Mouse (Mus musculus): ENCODE measurements around the gene Rad9b. TPM values are rescaled to one million over a fixed set of nuclear protein-coding genes. Genes with fewer than 3 reads are reported as not detected.

The Rad9b gene
- polyA plus RNA-seq (2015; fragmentation: Nextera tagmentation; extraction: Ambion mirVana): 6.4 and 6.9 TPM in 2 replicates

- Histone ChIP-seq H3K4me3 (ENCODE audit: low read depth, low read length) (peak within 1 kb of the TSS; percentile 80), H3K4me1 (ENCODE audit: insufficient read depth, low read depth, low read length) (0 out of 2 replicates have a peak, but pooled peaks cover 6% of the 10 kb centered on the region), H3K27me3 (replicated peaks; ENCODE audit: insufficient read depth, low read length) (no peaks in the 10 kb centered on the region), H3K9me3 (ENCODE audit: low read length) (no peaks in the 10 kb centered on the region), H3K27ac (ENCODE audit: low read length) (peak within 1 kb of the TSS; percentile 69), H3K4me2 (replicated peaks; ENCODE audit: low read depth, low read length) (peak within 1 kb of the TSS; percentile 73), H3K36me3 (ENCODE audit: insufficient read depth, low read length) (no peaks in the 10 kb centered on the region), H3K9ac (replicated peaks; ENCODE audit: low read depth) (peak within 1 kb of the TSS; percentile 77)
- WGBS: 2% methylated on average over 48 of the region's 51 CpGs
- DNase-seq (ENCODE audit: low spot score): peak; percentile 99
- peak; percentile 78 for TF ChIP-seq EP300 (IDR thresholded peaks at IDR 0.05)
- TF ChIP-seq CTCF (IDR thresholded peaks at IDR 0.05): no peak
- peak; percentile 95 for ATAC-seq
Measured at GRCm38 (mm10) chr5:122353807-122354491, at the start of gene Rad9b, which contains the start of gene Vps29. Rad9b (minus strand) TSS chr5:122354233. Vps29 (plus strand) TSS chr5:122354369.

GRCm38 (mm10) chr5:122403362-122403761 lies 49.3 kb upstream of the Rad9b start:
- TF ChIP-seq EP300 (IDR thresholded peaks at IDR 0.05) (no peak), CTCF (IDR thresholded peaks at IDR 0.05) (no peak)
- no peak overlapping the region for H3K27ac ChIP-seq (ENCODE audit: low read length)
- H3K4me1 ChIP-seq (ENCODE audit: insufficient read depth, low read depth, low read length): no peaks in the 10 kb centered on the region
- H3K27me3 ChIP-seq (replicated peaks; ENCODE audit: insufficient read depth, low read length): no peaks in the 10 kb centered on the region
- H3K9me3 ChIP-seq (ENCODE audit: low read length): no peaks in the 10 kb centered on the region
- H3K4me2 ChIP-seq (replicated peaks; ENCODE audit: low read depth, low read length): no peak overlapping the region
- no peak for ATAC-seq
- no peak for DNase-seq (ENCODE audit: low spot score)
- 87% methylated on average over 12 of the region's 12 CpGs for WGBS
- H3K36me3 ChIP-seq (ENCODE audit: insufficient read depth, low read length): peaks cover 42% of the 10 kb centered on the region
- no peak overlapping the region for H3K4me3 ChIP-seq (ENCODE audit: low read depth, low read length)
- H3K9ac ChIP-seq (replicated peaks; ENCODE audit: low read depth): no peak overlapping the region

GRCm38 (mm10) chr5:122402772-122403171 lies 48.7 kb upstream of the Rad9b start:
- WGBS: 70% methylated on average over 5 of the region's 5 CpGs
- Histone ChIP-seq H3K4me2 (replicated peaks; ENCODE audit: low read depth, low read length) (no peak overlapping the region), H3K27ac (ENCODE audit: low read length) (no peak overlapping the region), H3K9ac (replicated peaks; ENCODE audit: low read depth) (no peak overlapping the region), H3K27me3 (replicated peaks; ENCODE audit: insufficient read depth, low read length) (no peaks in the 10 kb centered on the region), H3K4me3 (ENCODE audit: low read depth, low read length) (no peak overlapping the region), H3K9me3 (ENCODE audit: low read length) (no peaks in the 10 kb centered on the region), H3K36me3 (ENCODE audit: insufficient read depth, low read length) (peaks cover 42% of the 10 kb centered on the region), H3K4me1 (ENCODE audit: insufficient read depth, low read depth, low read length) (no peaks in the 10 kb centered on the region)
- peak; percentile 87 for DNase-seq (ENCODE audit: low spot score)
- ATAC-seq: peak; percentile 75
- TF ChIP-seq CTCF (IDR thresholded peaks at IDR 0.05) (no peak), EP300 (IDR thresholded peaks at IDR 0.05) (no peak)

GRCm38 (mm10) chr5:122402160-122402559 lies 48.1 kb upstream of the Rad9b start:
- 76% methylated on average over 13 of the region's 13 CpGs for WGBS
- Histone ChIP-seq H3K4me2 (replicated peaks; ENCODE audit: low read depth, low read length) (no peak overlapping the region), H3K27ac (ENCODE audit: low read length) (no peak overlapping the region), H3K27me3 (replicated peaks; ENCODE audit: insufficient read depth, low read length) (no peaks in the 10 kb centered on the region), H3K9me3 (ENCODE audit: low read length) (no peaks in the 10 kb centered on the region), H3K9ac (replicated peaks; ENCODE audit: low read depth) (no peak overlapping the region), H3K36me3 (ENCODE audit: insufficient read depth, low read length) (peaks cover 46% of the 10 kb centered on the region), H3K4me1 (ENCODE audit: insufficient read depth, low read depth, low read length) (no peaks in the 10 kb centered on the region), H3K4me3 (ENCODE audit: low read depth, low read length) (no peak overlapping the region)
- DNase-seq (ENCODE audit: low spot score) (no peak), ATAC-seq (no peak)
- TF ChIP-seq EP300 (IDR thresholded peaks at IDR 0.05): no peak
- TF ChIP-seq CTCF (IDR thresholded peaks at IDR 0.05): no peak

GRCm38 (mm10) chr5:122401303-122401640 lies 47.2 kb upstream of the Rad9b start:
- Histone ChIP-seq H3K27me3 (replicated peaks; ENCODE audit: insufficient read depth, low read length) (no peaks in the 10 kb centered on the region), H3K9ac (replicated peaks; ENCODE audit: low read depth) (no peak overlapping the region), H3K4me1 (ENCODE audit: insufficient read depth, low read depth, low read length) (no peaks in the 10 kb centered on the region), H3K4me3 (ENCODE audit: low read depth, low read length) (no peak overlapping the region), H3K4me2 (replicated peaks; ENCODE audit: low read depth, low read length) (no peak overlapping the region), H3K27ac (ENCODE audit: low read length) (no peak overlapping the region), H3K9me3 (ENCODE audit: low read length) (no peaks in the 10 kb centered on the region), H3K36me3 (ENCODE audit: insufficient read depth, low read length) (peaks cover 40% of the 10 kb centered on the region)
- peak; percentile 96 for TF ChIP-seq CTCF (IDR thresholded peaks at IDR 0.05)
- no peak for TF ChIP-seq EP300 (IDR thresholded peaks at IDR 0.05)
- DNase-seq (ENCODE audit: low spot score) (peak; percentile 71), ATAC-seq (peak; percentile 32; the same call in 1 of the 2 replicates)
- 25% methylated on average over 8 of the region's 8 CpGs for WGBS

GRCm38 (mm10) chr5:122400628-122401302 lies 46.7 kb upstream of the Rad9b start:
- Histone ChIP-seq H3K27me3 (replicated peaks; ENCODE audit: insufficient read depth, low read length) (no peaks in the 10 kb centered on the region), H3K9me3 (ENCODE audit: low read length) (no peaks in the 10 kb centered on the region), H3K27ac (ENCODE audit: low read length) (peak overlapping the region; percentile 38; the same call in 1 of the 2 replicates), H3K4me2 (replicated peaks; ENCODE audit: low read depth, low read length) (0 out of 2 replicates have a peak overlapping the region, but pooled peaks have one; percentile 8), H3K4me1 (ENCODE audit: insufficient read depth, low read depth, low read length) (no peaks in the 10 kb centered on the region), H3K9ac (replicated peaks; ENCODE audit: low read depth) (no peak overlapping the region), H3K36me3 (ENCODE audit: insufficient read depth, low read length) (peaks cover 35% of the 10 kb centered on the region), H3K4me3 (ENCODE audit: low read depth, low read length) (no peak overlapping the region)
- ATAC-seq (peak; percentile 72), DNase-seq (ENCODE audit: low spot score) (peak; percentile 78)
- TF ChIP-seq CTCF (IDR thresholded peaks at IDR 0.05): no peak
- peak; percentile 42; the same call in 1 of the 2 replicates for TF ChIP-seq EP300 (IDR thresholded peaks at IDR 0.05)
- 54% methylated on average over 18 of the region's 18 CpGs for WGBS

Data from lung, postnatal 0 days (tissue).